Mouse (Mus musculus): Measurements from ENCODE around the gene Gmfg. TPM values are rescaled to one million over a fixed set of nuclear protein-coding genes. Genes with fewer than 3 reads are reported as not detected.

Gene Gmfg
- polyA plus RNA-seq, 1 experiment from 2014 or later = 6.4 TPM

- Histone ChIP-seq H3K36me3 (ENCODE audit: control insufficient read depth, insufficient read depth, low read length) (peaks cover 7% of the 10 kb centered on the region; the same call in 1 of the 2 replicates), H3K9me3 (replicated peaks; ENCODE audit: control insufficient read depth, low read length) (no peaks in the 10 kb centered on the region), H3K9ac (ENCODE audit: low read depth, low read length) (no peak overlapping the region), H3K4me2 (no peak overlapping the region), H3K27ac (ENCODE audit: low read depth, low read length) (no peak overlapping the region), H3K4me3 (ENCODE audit: low read depth, low read length) (no peak overlapping the region), H3K4me1 (ENCODE audit: control insufficient read depth, insufficient read depth, low read length) (peaks cover 16% of the 10 kb centered on the region; the same call in 1 of the 2 replicates), H3K27me3 (ENCODE audit: control insufficient read depth, insufficient read depth, low read length) (no peaks in the 10 kb centered on the region)
- 73% methylated on average over 2 of the region's 2 CpGs for WGBS (ENCODE audit: insufficient replicate concordance)
- no peak for ATAC-seq (replicated peaks; ENCODE audit: insufficient number of reproducible peaks, low FRiP score, low TSS enrichment)
Measured at GRCm38 (mm10) chr7:28432252-28432651, 5.0 kb upstream of the Gmfg start.

DNA sequence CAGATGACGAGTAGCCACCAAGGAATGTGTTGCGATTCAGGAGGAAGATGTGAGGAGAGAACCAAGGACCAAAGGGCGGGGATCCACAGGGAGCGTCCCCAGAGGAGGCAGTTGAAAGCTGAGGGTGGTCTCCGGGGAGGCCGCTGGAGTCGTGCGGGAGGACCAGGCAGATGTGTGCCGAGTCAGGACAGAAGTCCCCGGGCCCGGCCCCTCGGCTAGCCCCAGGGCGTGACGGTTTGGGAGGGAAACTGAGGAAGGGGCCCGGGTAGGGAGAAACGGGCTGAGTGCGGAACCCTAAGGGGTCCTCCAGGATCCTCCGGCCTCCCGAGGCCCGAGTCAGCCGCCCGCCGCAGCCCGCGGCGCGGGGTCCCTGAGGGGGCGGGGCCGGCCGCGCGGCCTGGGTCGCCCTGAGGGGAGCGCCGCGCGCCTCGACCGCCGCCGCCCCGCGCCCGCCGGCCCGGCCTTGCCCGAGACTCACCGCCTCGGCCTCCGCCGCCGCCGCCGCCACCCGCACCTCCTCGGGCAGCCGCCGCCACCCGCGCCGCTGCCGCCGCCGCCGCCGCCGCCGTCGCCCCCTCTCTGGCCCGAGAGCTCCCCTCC, 1.5 kb upstream of the Gmfg start:
- Histone ChIP-seq H3K9me3 (replicated peaks; ENCODE audit: control insufficient read depth, low read length) (no peaks in the 10 kb centered on the region), H3K27ac (ENCODE audit: low read depth, low read length) (peak overlapping the region; percentile 35; the same call in 1 of the 2 replicates), H3K27me3 (ENCODE audit: control insufficient read depth, insufficient read depth, low read length) (no peaks in the 10 kb centered on the region), H3K9ac (ENCODE audit: low read depth, low read length) (peak overlapping the region; percentile 86), H3K4me2 (peak overlapping the region; percentile 91), H3K4me3 (ENCODE audit: low read depth, low read length) (peak overlapping the region; percentile 95), H3K4me1 (ENCODE audit: control insufficient read depth, insufficient read depth, low read length) (peaks cover 16% of the 10 kb centered on the region; the same call in 1 of the 2 replicates), H3K36me3 (ENCODE audit: control insufficient read depth, insufficient read depth, low read length) (peaks cover 7% of the 10 kb centered on the region; the same call in 1 of the 2 replicates)
- ATAC-seq (replicated peaks; ENCODE audit: insufficient number of reproducible peaks, low FRiP score, low TSS enrichment) = peak; percentile 39
- under 1% methylated on average over 40 of the region's 70 CpGs for WGBS (ENCODE audit: insufficient replicate concordance)

DNA sequence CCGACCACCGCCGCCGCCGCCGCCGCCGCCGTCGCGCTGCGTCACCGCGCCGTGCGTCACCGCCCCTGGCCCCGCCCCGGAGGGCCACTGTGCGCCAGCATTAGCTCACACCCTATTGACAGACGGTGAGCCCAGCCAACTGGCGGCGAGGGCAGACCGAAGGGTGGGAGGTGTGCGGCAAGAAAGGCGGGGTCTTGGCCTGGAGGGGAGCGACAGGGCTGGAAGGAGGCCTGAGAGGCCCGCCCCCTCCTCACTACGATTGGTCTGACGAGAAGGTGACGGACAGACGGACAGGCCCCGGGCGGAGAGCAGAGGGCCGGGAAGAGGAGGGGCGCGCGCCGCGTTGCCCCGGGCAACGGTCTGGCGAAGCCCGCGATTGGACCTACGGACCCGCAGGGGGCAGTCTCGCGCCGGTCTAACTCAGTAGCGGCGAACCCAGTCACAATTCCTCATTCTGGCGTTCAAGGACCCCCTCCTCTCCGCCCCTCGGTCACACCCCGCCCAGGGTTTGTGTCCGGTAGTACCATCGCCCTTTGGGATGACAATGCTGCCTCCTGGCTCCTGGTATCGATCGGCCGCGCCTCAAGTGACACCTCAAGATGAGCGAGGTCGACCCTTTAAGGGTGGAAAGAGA, 859 bp upstream of the Gmfg start:
- H3K27ac ChIP-seq (ENCODE audit: low read depth, low read length) = peak overlapping the region; percentile 73
- peaks cover 16% of the 10 kb centered on the region; the same call in 1 of the 2 replicates for H3K4me1 ChIP-seq (ENCODE audit: control insufficient read depth, insufficient read depth, low read length)
- H3K36me3 ChIP-seq (ENCODE audit: control insufficient read depth, insufficient read depth, low read length) = peaks cover 4% of the 10 kb centered on the region; the same call in 1 of the 2 replicates
- peak overlapping the region; percentile 91 for H3K4me2 ChIP-seq
- ATAC-seq (replicated peaks; ENCODE audit: insufficient number of reproducible peaks, low FRiP score, low TSS enrichment) = peak; percentile 99
- peak overlapping the region; percentile 95 for H3K4me3 ChIP-seq (ENCODE audit: low read depth, low read length)
- H3K27me3 ChIP-seq (ENCODE audit: control insufficient read depth, insufficient read depth, low read length) = no peaks in the 10 kb centered on the region
- H3K9ac ChIP-seq (ENCODE audit: low read depth, low read length) = peak overlapping the region; percentile 86
- H3K9me3 ChIP-seq (replicated peaks; ENCODE audit: control insufficient read depth, low read length) = no peaks in the 10 kb centered on the region
- WGBS (ENCODE audit: insufficient replicate concordance) = 0% methylated on average over 34 of the region's 64 CpGs

DNA sequence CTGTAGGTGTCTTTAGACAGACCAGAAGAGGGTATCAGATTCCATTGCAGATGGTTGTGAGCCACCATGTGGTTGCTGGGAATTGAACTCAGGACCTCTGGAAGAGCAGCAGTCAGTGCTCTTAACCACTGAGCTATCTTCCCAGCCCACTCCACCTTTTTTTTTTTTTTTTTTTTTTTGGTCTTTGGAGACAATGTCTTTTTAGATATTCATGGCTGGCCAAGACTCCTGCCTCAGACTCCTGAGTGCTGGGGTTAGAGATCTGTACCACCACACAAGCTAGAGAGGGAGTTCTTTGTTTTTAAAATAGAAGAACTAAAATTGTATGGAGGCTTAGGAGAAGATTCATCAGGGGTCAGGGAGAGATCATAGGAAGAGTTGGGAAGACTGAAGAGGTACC, 717 bp downstream of the Gmfg start:
- no peaks in the 10 kb centered on the region for H3K27me3 ChIP-seq (ENCODE audit: control insufficient read depth, insufficient read depth, low read length)
- no peak overlapping the region for H3K4me2 ChIP-seq
- ATAC-seq (replicated peaks; ENCODE audit: insufficient number of reproducible peaks, low FRiP score, low TSS enrichment) = no peak
- no peak overlapping the region for H3K9ac ChIP-seq (ENCODE audit: low read depth, low read length)
- H3K4me3 ChIP-seq (ENCODE audit: low read depth, low read length) = no peak overlapping the region
- no peak overlapping the region for H3K27ac ChIP-seq (ENCODE audit: low read depth, low read length)
- H3K4me1 ChIP-seq (ENCODE audit: control insufficient read depth, insufficient read depth, low read length) = peaks cover 13% of the 10 kb centered on the region; the same call in 1 of the 2 replicates
- no peaks in the 10 kb centered on the region; the same call in 1 of the 2 replicates for H3K36me3 ChIP-seq (ENCODE audit: control insufficient read depth, insufficient read depth, low read length)
- no peaks in the 10 kb centered on the region for H3K9me3 ChIP-seq (replicated peaks; ENCODE audit: control insufficient read depth, low read length)

GRCm38 (mm10) chr7:28438771-28439170, 1.5 kb downstream of the Gmfg start:
- Histone ChIP-seq H3K27me3 (ENCODE audit: control insufficient read depth, insufficient read depth, low read length) (no peaks in the 10 kb centered on the region), H3K4me1 (ENCODE audit: control insufficient read depth, insufficient read depth, low read length) (peaks cover 13% of the 10 kb centered on the region; the same call in 1 of the 2 replicates), H3K4me3 (ENCODE audit: low read depth, low read length) (no peak overlapping the region), H3K36me3 (ENCODE audit: control insufficient read depth, insufficient read depth, low read length) (no peaks in the 10 kb centered on the region), H3K9ac (ENCODE audit: low read depth, low read length) (no peak overlapping the region), H3K4me2 (no peak overlapping the region), H3K27ac (ENCODE audit: low read depth, low read length) (no peak overlapping the region), H3K9me3 (replicated peaks; ENCODE audit: control insufficient read depth, low read length) (no peaks in the 10 kb centered on the region)
- ATAC-seq (replicated peaks; ENCODE audit: insufficient number of reproducible peaks, low FRiP score, low TSS enrichment) = no peak
- WGBS (ENCODE audit: insufficient replicate concordance) = 72% methylated on average over 2 of the region's 2 CpGs

GRCm38 (mm10) chr7:28440739-28441138, 3.5 kb downstream of the Gmfg start:
- WGBS (ENCODE audit: insufficient replicate concordance) = 39% methylated on average over 2 of the region's 2 CpGs
- H3K4me3 ChIP-seq (ENCODE audit: low read depth, low read length) = no peak overlapping the region

DNA sequence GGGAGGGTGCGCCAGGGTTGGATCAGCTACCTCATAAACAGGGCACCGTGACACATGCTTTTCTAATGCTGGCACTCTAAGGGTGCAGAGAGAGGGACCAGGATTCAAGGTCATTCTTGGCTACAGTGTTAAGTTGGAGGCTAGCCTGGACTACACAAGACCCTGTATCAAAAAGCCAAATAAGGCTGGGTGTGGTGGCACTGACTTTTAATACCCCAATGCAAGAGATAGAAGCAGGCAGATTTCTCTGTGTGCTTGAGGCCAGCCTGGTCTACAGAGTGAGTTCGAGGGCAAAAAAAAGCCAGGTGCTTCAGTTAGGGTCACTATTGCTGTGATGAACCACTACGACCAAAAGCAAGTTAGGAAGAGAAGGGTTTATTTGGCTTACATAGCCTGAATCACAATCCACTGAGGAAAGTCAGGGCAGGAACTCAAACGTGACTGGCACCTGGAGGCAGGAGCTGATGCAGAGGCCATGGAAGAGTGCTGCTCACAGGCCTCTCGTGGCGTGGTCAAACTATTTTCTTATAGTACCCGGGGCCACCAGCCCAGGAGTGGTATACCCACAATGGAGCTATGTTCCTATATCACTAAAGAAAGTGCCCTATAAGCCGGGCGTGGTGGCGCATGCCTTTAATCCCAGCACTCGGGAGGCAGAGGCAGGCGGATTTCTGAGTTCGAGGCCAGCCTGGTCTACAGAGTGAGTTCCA, 4.7 kb downstream of the Gmfg start:
- H3K27me3 ChIP-seq (ENCODE audit: control insufficient read depth, insufficient read depth, low read length) = peaks cover 8% of the 10 kb centered on the region
- no peak overlapping the region for H3K27ac ChIP-seq (ENCODE audit: low read depth, low read length)
- H3K4me1 ChIP-seq (ENCODE audit: control insufficient read depth, insufficient read depth, low read length) = no peaks in the 10 kb centered on the region; the same call in 1 of the 2 replicates
- no peaks in the 10 kb centered on the region for H3K36me3 ChIP-seq (ENCODE audit: control insufficient read depth, insufficient read depth, low read length)
- H3K4me2 ChIP-seq = no peak overlapping the region
- 81% methylated on average over 13 of the region's 14 CpGs for WGBS (ENCODE audit: insufficient replicate concordance)
- no peaks in the 10 kb centered on the region for H3K9me3 ChIP-seq (replicated peaks; ENCODE audit: control insufficient read depth, low read length)
- no peak overlapping the region for H3K9ac ChIP-seq (ENCODE audit: low read depth, low read length)
- ATAC-seq (replicated peaks; ENCODE audit: insufficient number of reproducible peaks, low FRiP score, low TSS enrichment) = no peak
- no peak overlapping the region for H3K4me3 ChIP-seq (ENCODE audit: low read depth, low read length)

More at GRCm38 (mm10) chr7:28440739-28441138, 3.5 kb downstream of the Gmfg start:
- H3K9ac ChIP-seq (ENCODE audit: low read depth, low read length) = no peak overlapping the region
- no peaks in the 10 kb centered on the region; the same call in 1 of the 2 replicates for H3K4me1 ChIP-seq (ENCODE audit: control insufficient read depth, insufficient read depth, low read length)
- no peak overlapping the region for H3K27ac ChIP-seq (ENCODE audit: low read depth, low read length)
- no peak for ATAC-seq (replicated peaks; ENCODE audit: insufficient number of reproducible peaks, low FRiP score, low TSS enrichment)
- H3K4me2 ChIP-seq = no peak overlapping the region
- H3K27me3 ChIP-seq (ENCODE audit: control insufficient read depth, insufficient read depth, low read length) = peaks cover 5% of the 10 kb centered on the region
- H3K36me3 ChIP-seq (ENCODE audit: control insufficient read depth, insufficient read depth, low read length) = no peaks in the 10 kb centered on the region
- H3K9me3 ChIP-seq (replicated peaks; ENCODE audit: control insufficient read depth, low read length) = no peaks in the 10 kb centered on the region

DNA sequence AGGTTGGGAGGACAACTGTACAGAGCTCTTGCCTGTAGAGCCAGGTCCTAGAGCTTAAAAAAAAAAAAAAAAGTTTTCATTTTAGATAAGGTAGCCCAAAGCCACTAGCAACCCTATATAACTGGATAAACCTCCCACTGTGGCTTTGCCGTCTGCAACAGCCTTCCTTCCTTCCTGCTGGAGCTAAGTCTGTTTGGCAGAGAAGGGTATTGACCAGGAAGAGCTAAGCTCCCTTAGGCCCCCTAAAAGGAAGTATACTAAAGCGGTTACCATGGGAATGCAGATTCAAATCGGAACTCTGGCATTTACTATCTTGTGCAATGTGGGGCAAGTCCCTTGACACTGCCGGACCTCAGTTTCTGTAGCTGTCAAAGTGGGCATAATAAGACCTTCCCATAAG, 5.4 kb downstream of the Gmfg start:
- WGBS (ENCODE audit: insufficient replicate concordance) = 40% methylated on average over 4 of the region's 4 CpGs
- H3K27ac ChIP-seq (ENCODE audit: low read depth, low read length) = no peak overlapping the region

More for the DNA sequence above, 5.4 kb downstream of the Gmfg start:
- Histone ChIP-seq H3K9me3 (replicated peaks; ENCODE audit: control insufficient read depth, low read length) (no peaks in the 10 kb centered on the region), H3K9ac (ENCODE audit: low read depth, low read length) (no peak overlapping the region), H3K4me1 (ENCODE audit: control insufficient read depth, insufficient read depth, low read length) (0 out of 2 replicates have a peak, but pooled peaks cover 3% of the 10 kb centered on the region), H3K36me3 (ENCODE audit: control insufficient read depth, insufficient read depth, low read length) (no peaks in the 10 kb centered on the region), H3K4me3 (ENCODE audit: low read depth, low read length) (no peak overlapping the region), H3K4me2 (no peak overlapping the region), H3K27me3 (ENCODE audit: control insufficient read depth, insufficient read depth, low read length) (peaks cover 8% of the 10 kb centered on the region)
- no peak for ATAC-seq (replicated peaks; ENCODE audit: insufficient number of reproducible peaks, low FRiP score, low TSS enrichment)

All from heart, embryonic 11.5 days (tissue).